Mouse (Mus musculus) limb, embryonic 13.5 days (tissue): ENCODE data around the gene Atp5d. TPM values are rescaled to one million over a fixed set of nuclear protein-coding genes. Genes with fewer than 3 reads are reported as not detected.
"Not testable (repeated sequence)": the region's sequence is repeated elsewhere in the genome, so short reads cannot be mapped to it uniquely, and the experiment has no call there.

Experiments used
- ATAC-seq: fragments of 200-750 bp; cut with Nextera tagmentation; 2 replicates; pipeline ENCODE4 v1.8.0; 2017; ENCODE audit warnings: low read depth, moderate number of reproducible peaks, moderate TSS enrichment; ENCODE audit not compliant: low FRiP score
- H3K27ac ChIP-seq: fragments of 300-500 bp; sonication (generic); 2 replicates; pipeline ENCODE4 v1.5.1; 2015; ENCODE audit warnings: inconsistent platforms, mild to moderate bottlenecking, moderate library complexity
- H3K27me3 ChIP-seq: fragments of 300-500 bp; sonication (generic); 2 replicates; pipeline ENCODE4 v1.6.1; 2015; ENCODE audit warnings: mild to moderate bottlenecking, inconsistent platforms
- H3K36me3 ChIP-seq: fragments of 300-500 bp; sonication (generic); 2 replicates; pipeline ENCODE4 v1.6.1; 2015; ENCODE audit warnings: inconsistent platforms, mild to moderate bottlenecking, moderate library complexity
- H3K4me1 ChIP-seq: fragments of 300-500 bp; sonication (generic); 2 replicates; pipeline ENCODE4 v1.6.1; 2015; ENCODE audit warnings: inconsistent platforms
- H3K4me2 ChIP-seq: fragments of 300-500 bp; sonication (generic); replicated peaks from 2 replicates; pipeline ENCODE4 v1.6.1; 2015; ENCODE audit warnings: inconsistent platforms, mild to moderate bottlenecking, moderate library complexity
- H3K4me3 ChIP-seq: fragments of 300-500 bp; sonication (generic); 2 replicates; pipeline ENCODE4 v1.5.1; 2015; ENCODE audit warnings: moderate library complexity, mild to moderate bottlenecking, inconsistent platforms
- H3K9ac ChIP-seq: fragments of 300-500 bp; sonication (generic); 2 replicates; pipeline ENCODE4 v1.6.1; 2015; ENCODE audit warnings: mild to moderate bottlenecking, inconsistent platforms
- H3K9me3 ChIP-seq: fragments of 300-500 bp; sonication (generic); 2 replicates; pipeline ENCODE4 v1.6.1; 2016; ENCODE audit warnings: inconsistent platforms
- WGBS: fragments of 180-500 bp; shearing (Covaris S2); methylation state at CpG from one replicate; pipeline ENCODE4 v1.1.7; 2015; 5-methylcytosine and 5-hydroxymethylcytosine counted together
- polyA plus RNA-seq: library from polyadenylated mRNA; unstranded; fragments of >200 nt; fragmentation: Nextera tagmentation; extraction: Ambion mirVana; gene quantifications from 2 replicates; pipeline ENCODE4 v1.2.1, GENCODE M21; 2015

Atp5d gene
- polyA plus RNA-seq, 1 experiment from 2014 or later: 456 TPM

GRCm38 (mm10) chr10:80165392-80166128 lies 27.1 kb downstream of the Atp5d start, which contains the start of gene Cirbp:
Gene Cirbp (plus strand): TSS chr10:80165985.
- Histone ChIP-seq H3K36me3 (peaks cover 13% of the 10 kb centered on the region), H3K4me3 (peak within 1 kb of the TSS; percentile 84), H3K9ac (peak within 1 kb of the TSS; percentile 63), H3K9me3 (no peaks in the 10 kb centered on the region), H3K4me2 (peak within 1 kb of the TSS; percentile 92), H3K27ac (peak within 1 kb of the TSS; percentile 79; the same call in 1 of the 2 replicates), H3K27me3 (no peaks in the 10 kb centered on the region), H3K4me1 (peaks cover 73% of the 10 kb centered on the region)
- ATAC-seq: no peak
- 16% methylated on average over 20 of the region's 20 CpGs for WGBS

DNA sequence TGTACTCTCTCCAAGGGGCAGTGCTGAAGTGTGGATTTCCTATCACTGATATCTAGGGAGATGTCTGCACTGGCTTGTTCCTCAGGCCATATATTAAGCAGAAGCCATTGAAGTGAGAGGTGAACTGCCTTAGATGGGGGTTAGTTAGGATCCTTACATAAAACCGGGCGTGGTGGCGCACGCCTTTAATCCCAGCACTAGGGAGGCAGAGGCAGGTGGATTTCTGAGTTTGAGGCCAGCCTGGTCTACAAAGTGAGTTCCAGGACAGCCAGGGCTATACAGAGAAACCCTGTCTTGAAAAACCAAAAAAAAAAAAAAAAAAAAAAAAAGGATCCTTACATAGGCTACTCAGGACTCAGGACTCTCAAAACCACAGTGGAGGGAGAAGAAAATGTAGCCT lies 27.7 kb downstream of the Atp5d start:
- not testable (repeated sequence) for H3K9me3 ChIP-seq, H3K27me3 ChIP-seq, ATAC-seq, H3K27ac ChIP-seq
- Histone ChIP-seq H3K36me3 (peaks cover 19% of the 10 kb centered on the region), H3K4me2 (peak overlapping the region; percentile 92), H3K4me1 (peaks cover 71% of the 10 kb centered on the region), H3K4me3 (peak overlapping the region; percentile 12; the same call in 1 of the 2 replicates), H3K9ac (peak overlapping the region; percentile 63)
- WGBS: 83% methylated on average over 4 of the region's 4 CpGs

DNA sequence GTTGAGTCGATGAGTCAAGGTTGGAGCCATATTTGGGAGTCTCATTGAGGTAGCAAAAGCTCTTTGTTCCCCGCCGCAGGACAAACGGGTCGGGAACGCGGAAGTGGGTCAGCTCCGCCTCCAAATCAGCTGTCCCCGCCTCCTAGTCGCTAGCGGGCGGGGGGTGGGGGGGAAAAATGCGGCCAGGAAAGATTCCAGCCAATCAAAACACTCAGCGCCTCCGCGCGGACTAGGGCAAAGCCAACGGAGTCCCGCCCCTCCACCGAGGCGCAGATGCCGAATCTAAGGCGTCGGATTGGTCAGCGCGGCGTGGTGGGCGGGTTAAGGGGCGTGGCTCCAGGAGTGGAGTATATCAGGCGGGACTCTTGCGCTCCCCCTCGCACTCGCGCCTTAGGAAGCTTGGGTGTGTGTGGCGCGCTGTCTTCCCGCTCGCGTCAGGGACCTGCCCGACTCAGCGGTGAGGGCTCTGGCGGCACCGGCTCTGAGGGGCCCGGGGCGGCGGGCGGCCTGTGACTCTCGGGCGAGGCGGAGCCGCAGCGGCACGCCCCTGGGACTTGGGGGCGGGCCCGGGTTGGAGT lies 29.1 kb downstream of the Atp5d start:
- H3K4me3 ChIP-seq: peak overlapping the region; percentile 84
- peak overlapping the region; percentile 99 for H3K9ac ChIP-seq
- H3K27ac ChIP-seq: peak overlapping the region; percentile 99
- peak overlapping the region; percentile 88 for H3K4me2 ChIP-seq
- peak; percentile 90 for ATAC-seq
- under 1% methylated on average over 52 of the region's 55 CpGs for WGBS
- H3K9me3 ChIP-seq: no peaks in the 10 kb centered on the region
- peaks cover 70% of the 10 kb centered on the region for H3K4me1 ChIP-seq
- peaks cover 32% of the 10 kb centered on the region for H3K36me3 ChIP-seq
- H3K27me3 ChIP-seq: no peaks in the 10 kb centered on the region

GRCm38 (mm10) chr10:80168038-80168661 lies 29.7 kb downstream of the Atp5d start:
- Histone ChIP-seq H3K27me3 (no peaks in the 10 kb centered on the region), H3K9me3 (no peaks in the 10 kb centered on the region), H3K9ac (peak overlapping the region; percentile 99), H3K36me3 (peaks cover 32% of the 10 kb centered on the region), H3K27ac (peak overlapping the region; percentile 99), H3K4me2 (peak overlapping the region; percentile 88), H3K4me3 (peak overlapping the region; percentile 84), H3K4me1 (peaks cover 66% of the 10 kb centered on the region)
- ATAC-seq: peak; percentile 62
- under 1% methylated on average over 46 of the region's 48 CpGs for WGBS

DNA sequence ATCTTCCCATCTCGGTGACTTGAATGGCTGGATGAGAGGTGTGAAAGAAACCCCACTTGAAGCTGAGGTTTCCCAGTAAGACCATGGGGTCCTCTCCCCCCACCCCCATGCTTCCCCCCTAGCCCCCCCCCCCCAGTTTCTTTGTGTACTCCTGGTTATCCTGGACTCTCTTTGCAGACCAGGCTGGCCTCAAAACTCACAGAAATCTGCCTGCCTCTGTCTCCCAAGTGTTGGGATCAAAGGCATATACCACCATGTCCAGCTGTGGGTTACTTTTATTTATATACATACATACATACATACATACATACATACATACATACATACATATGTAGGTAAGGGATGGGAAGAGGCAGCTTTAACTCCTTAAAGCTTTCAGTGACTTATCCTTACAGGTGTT lies 30.6 kb downstream of the Atp5d start:
- H3K9ac ChIP-seq: peak overlapping the region; percentile 99
- peaks cover 32% of the 10 kb centered on the region for H3K36me3 ChIP-seq
- no peaks in the 10 kb centered on the region for H3K9me3 ChIP-seq
- H3K27ac ChIP-seq: no peak overlapping the region
- H3K4me3 ChIP-seq: peak overlapping the region; percentile 84
- peaks cover 64% of the 10 kb centered on the region for H3K4me1 ChIP-seq
- WGBS: 71% methylated on average over 1 of the region's 1 CpGs
- H3K27me3 ChIP-seq: no peaks in the 10 kb centered on the region
- no peak for ATAC-seq
- H3K4me2 ChIP-seq: peak overlapping the region; percentile 88

- no peak for ATAC-seq
- H3K9me3 ChIP-seq: no peaks in the 10 kb centered on the region
- no peak overlapping the region for H3K4me3 ChIP-seq
- H3K27ac ChIP-seq: no peak overlapping the region
- H3K9ac ChIP-seq: peak overlapping the region; percentile 35
- H3K36me3 ChIP-seq: peaks cover 32% of the 10 kb centered on the region
- no peaks in the 10 kb centered on the region for H3K27me3 ChIP-seq
- H3K4me2 ChIP-seq: peak overlapping the region; percentile 88; the same call in 1 of the 2 replicates
- peaks cover 63% of the 10 kb centered on the region for H3K4me1 ChIP-seq
- WGBS: 92% methylated on average over 7 of the region's 7 CpGs
Measured at GRCm38 (mm10) chr10:80169651-80170050, 31.2 kb downstream of the Atp5d start.

- Histone ChIP-seq H3K36me3 (peaks cover 32% of the 10 kb centered on the region), H3K9ac (peak overlapping the region; percentile 35), H3K9me3 (no peaks in the 10 kb centered on the region), H3K27ac (no peak overlapping the region), H3K4me3 (no peak overlapping the region), H3K4me1 (peaks cover 64% of the 10 kb centered on the region), H3K27me3 (no peaks in the 10 kb centered on the region), H3K4me2 (no peak overlapping the region)
- WGBS: 96% methylated on average over 16 of the region's 16 CpGs
- no peak for ATAC-seq
Measured at GRCm38 (mm10) chr10:80170052-80170451, 31.6 kb downstream of the Atp5d start.

DNA sequence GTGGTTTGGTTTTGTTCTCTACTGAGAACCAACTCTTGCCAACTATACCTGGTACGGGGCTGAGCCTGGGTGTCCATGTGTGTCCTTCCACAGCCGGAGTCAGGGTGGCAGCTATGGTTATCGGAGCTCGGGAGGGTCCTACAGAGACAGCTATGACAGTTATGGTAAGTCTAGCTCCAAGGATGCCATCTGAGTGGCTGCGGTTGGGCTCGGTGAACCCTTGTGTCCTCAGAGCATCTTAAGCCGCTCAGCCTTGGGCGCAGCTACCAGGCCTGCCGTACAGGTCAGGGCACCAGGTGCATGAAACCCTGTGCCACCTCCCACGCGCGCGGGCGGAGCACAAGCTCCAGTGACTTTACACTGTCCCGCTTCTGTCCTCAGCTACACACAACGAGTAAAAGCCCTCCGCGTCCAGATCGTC lies 32.2 kb downstream of the Atp5d start:
- 97% methylated on average over 19 of the region's 19 CpGs for WGBS
- H3K9me3 ChIP-seq: no peaks in the 10 kb centered on the region
- H3K4me1 ChIP-seq: peaks cover 60% of the 10 kb centered on the region
- H3K36me3 ChIP-seq: peaks cover 32% of the 10 kb centered on the region
- no peak for ATAC-seq
- 0 out of 2 replicates have a peak overlapping the region, but pooled peaks have one; percentile 26 for H3K9ac ChIP-seq
- no peak overlapping the region for H3K4me3 ChIP-seq
- no peak overlapping the region for H3K27ac ChIP-seq
- no peaks in the 10 kb centered on the region for H3K27me3 ChIP-seq
- no peak overlapping the region for H3K4me2 ChIP-seq

GRCm38 (mm10) chr10:80171252-80171651 lies 32.8 kb downstream of the Atp5d start:
- 92% methylated on average over 15 of the region's 15 CpGs for WGBS
- H3K27me3 ChIP-seq: no peaks in the 10 kb centered on the region
- H3K9ac ChIP-seq: no peak overlapping the region
- H3K9me3 ChIP-seq: no peaks in the 10 kb centered on the region
- peak overlapping the region; percentile 57; the same call in 1 of the 2 replicates for H3K4me3 ChIP-seq
- peaks cover 58% of the 10 kb centered on the region for H3K4me1 ChIP-seq
- H3K27ac ChIP-seq: no peak overlapping the region
- no peak for ATAC-seq
- peaks cover 32% of the 10 kb centered on the region for H3K36me3 ChIP-seq
- no peak overlapping the region for H3K4me2 ChIP-seq

DNA sequence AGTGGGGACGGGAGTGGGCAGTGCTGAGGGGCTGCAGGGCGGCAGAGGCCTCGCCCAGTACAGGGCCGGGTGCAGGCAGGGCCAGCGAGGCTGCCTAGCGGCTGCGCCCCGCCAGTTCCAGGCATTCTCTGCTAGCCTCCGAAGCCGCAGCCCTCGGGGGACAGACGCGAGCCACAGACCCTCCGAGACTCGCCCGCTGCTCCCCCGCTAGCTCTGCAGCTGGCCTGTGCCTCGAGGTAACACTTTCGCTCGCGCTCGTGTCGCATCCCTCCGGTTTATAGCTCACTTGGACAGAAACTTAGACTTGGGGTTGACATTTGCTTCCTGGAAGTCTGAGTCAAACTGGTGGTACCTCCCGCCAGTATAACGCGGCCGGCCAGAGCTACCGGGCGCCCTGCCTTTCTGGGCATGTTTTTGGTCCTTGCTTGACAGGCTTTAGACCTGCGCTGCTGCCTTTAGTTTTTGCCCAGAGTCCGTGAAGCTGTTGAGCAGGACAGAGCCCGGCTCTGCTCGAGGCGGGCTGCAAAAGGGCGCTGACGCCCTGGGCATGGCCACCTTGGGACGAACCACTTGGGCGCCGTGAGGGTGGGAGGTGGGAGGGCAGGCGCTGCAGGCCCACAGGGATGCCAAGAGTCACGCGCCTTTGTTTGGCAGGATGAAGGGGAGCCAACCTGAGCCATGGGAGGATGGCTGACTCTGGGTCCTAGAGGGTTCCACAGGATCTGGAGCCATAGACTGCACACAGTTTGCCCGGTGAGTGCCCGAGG lies 33.5 kb downstream of the Atp5d start:
- peaks cover 53% of the 10 kb centered on the region for H3K4me1 ChIP-seq
- 85% methylated on average over 45 of the region's 45 CpGs for WGBS

GRCm38 (mm10) chr10:80172527-80173292 lies 34.3 kb downstream of the Atp5d start, which contains the start of gene 1600002K03Rik:
Gene 1600002K03Rik (plus strand): TSS chr10:80172944.
- Histone ChIP-seq H3K9me3 (no peaks in the 10 kb centered on the region), H3K4me1 (peaks cover 50% of the 10 kb centered on the region), H3K27me3 (no peaks in the 10 kb centered on the region), H3K4me2 (peak within 1 kb of the TSS; percentile 69), H3K4me3 (peak within 1 kb of the TSS; percentile 57), H3K9ac (peak within 1 kb of the TSS; percentile 63), H3K27ac (peak within 1 kb of the TSS; percentile 73; the same call in 1 of the 2 replicates), H3K36me3 (peaks cover 32% of the 10 kb centered on the region)
- peak; percentile 70 for ATAC-seq
- 7% methylated on average over 35 of the region's 35 CpGs for WGBS

More for the DNA sequence above, 33.5 kb downstream of the Atp5d start:
- peak overlapping the region; percentile 63; the same call in 1 of the 2 replicates for H3K9ac ChIP-seq
- peak overlapping the region; percentile 57 for H3K4me3 ChIP-seq
- H3K27ac ChIP-seq: peak overlapping the region; percentile 73; the same call in 1 of the 2 replicates
- H3K9me3 ChIP-seq: no peaks in the 10 kb centered on the region
- peaks cover 32% of the 10 kb centered on the region for H3K36me3 ChIP-seq
- no peaks in the 10 kb centered on the region for H3K27me3 ChIP-seq
- peak overlapping the region; percentile 69 for H3K4me2 ChIP-seq
- ATAC-seq: no peak
